Mouse (Mus musculus) urinary bladder, postnatal 14 days (tissue): ENCODE measurements at regions not wholly inside any gene's neighbourhood (a gene's known extent, or its start where the extent isn't known, plus 50 kb on each side); places are given as distances from the start of the nearest gene placed in this dataset.
A peak's percentile ranks its signal among the peaks of the same experiment; 100 is the strongest.

Source experiments
- DNase-seq: peaks from one replicate; pipeline ENCODE4 v3.0.0; 2021; ENCODE audit warnings: low spot score

DNA sequence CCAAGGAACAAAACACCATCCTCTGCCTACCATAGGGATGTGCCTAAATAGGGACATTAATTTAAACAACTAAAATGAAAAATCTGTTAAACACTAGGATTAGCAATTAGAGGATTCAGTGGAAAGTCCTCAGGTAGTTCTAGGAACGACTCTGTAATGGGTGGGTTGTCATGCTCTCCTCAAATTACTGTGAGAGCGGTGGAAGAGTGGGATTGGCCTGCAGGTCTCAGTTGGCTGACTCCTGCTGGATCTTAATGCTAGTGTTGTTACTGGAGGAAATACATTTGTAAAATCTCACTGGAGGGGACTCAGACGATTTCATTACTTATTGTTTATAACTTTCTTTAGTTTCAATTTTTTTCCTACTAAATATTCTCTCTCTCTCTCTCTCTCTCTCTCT, 525.6 kb upstream of the 4930452B06Rik start:
- no peak for DNase-seq

DNA sequence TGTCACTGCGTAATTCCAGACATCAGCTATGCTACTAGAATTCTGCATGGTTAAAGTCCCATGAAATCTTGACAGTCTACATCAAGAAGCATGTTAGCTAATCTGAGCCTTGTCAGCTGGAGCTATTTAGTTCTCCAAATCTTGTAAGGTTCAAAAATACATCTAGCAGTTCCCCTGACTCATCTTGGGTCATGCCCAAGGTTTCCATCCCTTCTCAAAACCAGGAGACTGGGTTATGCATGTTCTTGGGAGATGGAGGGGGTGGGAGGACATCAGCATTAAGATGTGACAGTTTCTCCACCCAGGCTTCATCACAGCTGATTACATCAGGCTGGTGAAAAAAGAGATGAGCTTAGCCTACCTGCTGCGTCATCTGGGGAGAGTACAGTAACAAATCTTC, 495.3 kb upstream of the 4930452B06Rik start:
- DNase-seq = no peak

DNA sequence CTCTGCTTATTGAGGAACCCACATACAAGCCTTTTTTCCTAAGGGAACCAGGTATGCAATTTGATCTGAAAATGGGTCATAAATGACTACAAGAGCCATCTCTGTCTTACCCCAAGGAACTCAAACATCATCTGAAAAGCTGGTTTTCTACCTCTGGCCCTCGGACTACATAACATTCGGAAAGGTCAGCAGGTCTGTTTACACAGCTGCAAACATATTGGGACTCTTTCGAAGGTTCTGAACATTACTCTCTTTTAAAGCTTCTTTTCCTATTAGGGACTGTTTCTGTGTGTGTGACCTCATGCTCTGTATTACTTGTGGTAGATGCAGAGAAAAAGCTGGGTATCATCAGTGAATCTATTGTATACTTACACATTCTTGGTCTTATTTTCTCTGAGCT, 491.9 kb upstream of the 4930452B06Rik start:
- no peak for DNase-seq

DNA sequence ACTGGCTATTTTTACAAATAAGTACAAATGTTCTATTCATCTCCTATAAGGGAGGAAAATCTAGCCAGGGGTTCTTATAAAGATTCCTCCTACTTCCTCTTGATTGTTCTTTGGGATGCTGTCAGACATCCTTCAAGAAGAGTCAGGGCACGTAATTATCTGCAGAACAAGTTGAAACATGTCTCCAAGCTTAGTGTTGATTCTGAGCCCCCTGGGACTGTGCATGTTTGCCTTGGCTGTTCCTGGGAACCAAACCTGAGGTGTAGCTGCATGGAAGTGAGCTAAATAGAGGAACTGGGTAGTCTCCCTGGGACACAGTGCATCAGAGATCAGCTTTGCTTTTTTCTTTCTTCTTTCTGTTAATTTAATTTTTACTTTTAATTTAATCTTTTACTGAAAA, 484.8 kb upstream of the 4930452B06Rik start:
- DNase-seq = no peak

DNA sequence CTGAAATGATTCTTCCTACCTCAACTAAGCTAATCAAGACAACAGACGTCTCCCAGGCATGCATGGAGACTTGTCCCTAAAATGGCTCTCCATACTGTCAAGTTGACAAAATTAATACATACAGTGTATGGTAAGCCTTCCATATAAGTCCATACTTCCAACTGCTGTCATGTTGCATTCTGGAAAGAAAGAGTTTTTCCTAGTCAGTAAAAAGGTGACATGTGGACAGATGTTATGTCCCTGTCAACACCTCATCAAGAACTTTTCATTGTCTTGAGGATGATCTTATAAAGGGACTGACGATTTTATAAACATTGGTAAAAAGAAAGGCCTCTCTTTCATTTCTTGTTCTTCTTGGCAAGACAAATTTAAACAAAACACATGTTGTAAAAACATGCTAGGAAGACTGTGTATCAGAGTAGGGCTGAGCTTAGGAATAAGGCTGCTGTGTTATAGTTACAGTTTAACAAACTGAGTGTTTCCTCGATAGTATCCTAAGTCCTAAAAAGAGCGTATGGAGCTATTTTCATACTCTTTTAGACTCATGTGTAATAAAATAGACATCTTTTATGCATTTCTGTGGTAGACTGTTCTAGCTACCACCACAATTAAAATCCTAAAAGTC, 480.7 kb upstream of the 4930452B06Rik start:
- DNase-seq = no peak

DNA sequence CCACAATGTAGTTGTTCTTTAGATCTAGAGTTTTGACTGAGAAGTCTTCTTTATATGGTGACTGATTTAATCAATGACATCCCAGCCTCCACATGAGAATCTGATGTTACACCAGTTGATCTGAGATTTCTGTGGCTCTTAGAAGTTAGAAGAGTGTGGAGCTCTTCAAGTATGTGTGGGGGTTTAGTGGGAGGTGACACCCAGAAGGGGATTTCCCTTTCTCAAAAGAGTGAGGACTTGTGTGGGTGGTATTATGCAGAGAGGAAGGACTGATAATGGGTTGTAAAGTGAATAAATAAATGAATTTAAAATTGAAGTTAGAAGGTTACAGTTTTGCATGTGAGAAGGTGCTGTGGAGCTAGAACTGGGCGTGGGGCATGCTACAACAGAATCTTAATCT, 439.7 kb upstream of the 4930452B06Rik start:
- no peak for DNase-seq

DNA sequence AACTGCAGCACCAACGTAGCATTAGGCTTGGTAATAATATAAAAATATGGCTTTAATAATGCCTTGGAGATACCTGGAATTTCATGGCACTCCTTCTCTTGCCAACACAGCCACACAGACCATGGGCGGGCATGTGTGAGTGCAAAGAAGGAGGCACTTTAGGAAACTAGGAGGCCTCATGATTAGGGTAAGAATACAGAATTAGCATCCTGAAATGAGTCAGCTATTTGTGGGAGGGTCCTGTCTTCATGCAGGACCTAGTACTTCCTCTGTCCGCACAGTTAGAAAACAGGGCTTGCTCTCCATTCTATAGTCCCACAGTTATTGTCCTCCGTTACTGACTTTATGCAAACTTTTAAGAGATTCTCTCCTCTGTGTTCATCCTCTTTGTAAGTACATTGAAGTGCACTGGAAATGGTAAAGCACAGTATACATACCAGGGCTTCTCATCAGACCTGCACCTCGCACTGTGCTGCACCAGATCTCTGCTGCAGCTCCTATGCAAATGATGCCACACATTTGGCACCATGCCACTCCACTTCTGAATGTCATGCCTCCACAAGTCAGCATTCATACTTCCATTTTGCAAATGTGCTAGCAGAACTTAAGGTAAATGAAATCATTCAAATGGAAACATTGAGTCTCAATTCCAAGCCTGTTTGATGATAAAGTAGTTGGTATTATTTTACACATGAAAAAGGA, 423.7 kb upstream of the 4930452B06Rik start:
- no peak for DNase-seq

DNA sequence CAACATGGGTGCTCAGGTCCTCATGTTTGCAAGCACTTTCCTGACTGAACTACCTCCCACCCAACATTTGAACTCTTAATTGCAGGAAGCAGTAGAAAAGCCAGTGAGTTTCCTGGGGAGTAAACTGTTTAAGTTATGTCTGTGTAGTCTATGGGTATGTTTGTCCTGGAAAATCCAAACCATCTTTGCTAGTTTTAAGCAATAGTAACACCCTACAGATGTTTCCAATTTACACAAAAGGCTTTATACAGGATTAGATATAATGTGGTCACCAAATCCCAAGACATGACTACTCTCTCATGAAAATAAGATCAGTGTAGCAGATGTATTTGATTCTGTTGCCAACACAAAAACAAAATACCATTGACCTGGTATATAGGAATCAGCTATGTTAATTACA, 421.1 kb upstream of the 4930452B06Rik start:
- no peak for DNase-seq

DNA sequence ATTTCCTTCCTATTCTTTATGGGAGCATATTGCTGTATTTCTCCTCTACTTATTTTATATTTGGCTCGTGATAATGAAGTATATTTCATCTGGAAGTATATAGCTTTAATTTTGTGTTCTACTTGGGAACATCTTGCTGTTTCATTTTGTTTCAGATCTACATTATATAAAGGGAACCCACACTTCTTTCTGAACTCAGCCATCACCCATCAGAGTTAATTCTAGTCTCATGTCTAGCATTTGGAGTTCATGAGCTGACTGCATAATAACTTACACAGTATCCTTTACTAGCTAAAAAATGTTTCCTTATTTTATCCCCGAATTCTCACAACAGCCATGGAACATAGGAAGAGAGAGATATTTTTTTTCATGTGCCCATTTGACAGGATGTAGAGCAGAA, 413.6 kb upstream of the 4930452B06Rik start:
- DNase-seq = no peak

DNA sequence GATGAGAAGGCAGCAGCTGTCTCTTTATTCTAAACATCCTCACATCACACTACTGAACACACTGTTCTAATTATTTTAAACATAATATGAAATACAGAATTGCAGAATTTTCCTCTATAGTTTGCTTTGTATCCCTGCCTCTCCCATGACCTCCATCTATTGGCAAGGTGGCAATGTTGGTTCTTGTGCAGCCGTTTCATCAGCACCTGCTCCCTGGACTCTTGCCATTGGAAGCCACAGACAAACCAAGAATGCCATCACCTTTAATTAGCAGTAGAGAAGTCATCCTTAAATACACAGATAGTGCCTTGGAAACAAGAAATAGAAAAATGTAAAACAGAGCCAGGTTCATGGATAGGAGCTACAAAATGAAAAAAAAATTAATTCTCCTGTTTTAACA, 413.0 kb upstream of the 4930452B06Rik start:
- DNase-seq = no peak

DNA sequence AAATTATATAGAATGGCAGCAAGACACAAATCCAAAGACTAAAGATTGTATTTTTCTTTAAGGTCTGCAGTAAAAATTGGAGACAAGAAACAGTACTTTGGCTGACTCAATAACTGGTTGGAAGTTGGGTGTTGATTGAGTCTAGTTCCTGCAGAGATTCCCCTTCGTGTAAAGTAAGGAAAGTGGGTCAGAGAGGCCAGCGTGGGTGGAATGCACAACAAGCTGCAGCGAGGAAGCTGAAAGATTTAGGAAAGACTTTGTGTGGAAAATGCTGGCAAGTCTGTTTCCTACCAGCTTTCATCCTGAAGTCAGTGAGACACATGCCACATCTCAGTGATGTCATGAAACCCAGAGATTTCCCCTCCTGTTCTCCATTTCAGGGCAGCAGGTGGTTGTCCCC, 405.1 kb upstream of the 4930452B06Rik start:
- no peak for DNase-seq

DNA sequence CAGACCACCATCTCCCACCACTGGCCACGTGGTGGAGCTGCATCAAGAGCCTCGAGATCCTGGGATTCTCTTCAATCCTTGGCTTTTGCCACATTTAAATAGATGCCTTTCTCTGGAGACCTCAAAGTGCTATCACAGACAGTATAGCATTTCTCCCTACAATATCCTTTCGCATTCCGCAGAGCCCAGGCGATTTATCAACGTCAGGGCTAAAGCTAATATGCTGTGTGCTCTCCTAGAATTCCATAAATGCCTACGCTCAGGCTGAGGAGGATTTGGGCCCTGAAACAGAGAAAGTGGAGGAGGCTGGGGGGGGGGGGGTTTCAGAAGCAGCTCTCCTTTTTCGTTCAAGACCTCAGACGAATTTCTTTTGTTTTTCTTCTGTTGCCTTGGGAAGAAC, 394.0 kb upstream of the 4930452B06Rik start:
- DNase-seq = no peak

DNA sequence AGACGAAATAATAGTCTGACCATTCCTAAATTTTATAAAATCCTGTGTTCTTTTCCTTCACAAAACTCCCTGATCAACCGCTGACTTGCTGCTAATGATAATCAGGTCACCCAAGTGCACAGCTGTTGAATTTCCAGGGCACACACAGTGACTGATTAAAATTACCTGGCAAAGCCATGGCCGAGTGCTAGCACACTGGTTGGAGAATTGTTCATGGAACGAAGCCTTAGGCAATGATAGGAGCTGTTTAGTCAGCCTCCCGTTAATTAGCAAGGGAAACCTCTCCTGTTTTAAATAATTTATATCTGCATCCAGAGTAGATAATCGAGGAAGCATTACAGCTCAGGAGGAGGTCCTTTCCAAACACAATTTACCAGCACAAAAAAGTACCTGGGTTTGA, 362.8 kb upstream of the 4930452B06Rik start:
- DNase-seq = no peak

DNA sequence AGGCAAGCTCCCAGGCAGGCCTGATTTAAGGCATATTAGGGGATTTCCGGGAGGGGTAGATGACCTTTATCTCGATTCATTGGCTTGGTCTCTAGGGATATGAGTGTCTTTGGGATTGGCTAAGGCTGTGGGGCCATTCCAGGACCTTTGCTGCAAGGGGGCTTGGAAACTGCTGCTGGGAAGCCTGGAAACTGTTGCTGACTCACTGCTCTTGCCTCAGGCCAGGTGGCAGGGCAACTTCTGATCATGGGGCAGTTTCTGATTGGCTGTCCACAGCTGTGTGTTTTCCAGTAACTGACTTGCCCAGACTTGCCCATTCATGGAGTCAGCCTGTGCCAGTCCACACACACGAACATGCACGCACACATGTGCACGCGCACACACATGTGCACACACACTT, 349.8 kb upstream of the 4930452B06Rik start:
- DNase-seq = no peak

DNA sequence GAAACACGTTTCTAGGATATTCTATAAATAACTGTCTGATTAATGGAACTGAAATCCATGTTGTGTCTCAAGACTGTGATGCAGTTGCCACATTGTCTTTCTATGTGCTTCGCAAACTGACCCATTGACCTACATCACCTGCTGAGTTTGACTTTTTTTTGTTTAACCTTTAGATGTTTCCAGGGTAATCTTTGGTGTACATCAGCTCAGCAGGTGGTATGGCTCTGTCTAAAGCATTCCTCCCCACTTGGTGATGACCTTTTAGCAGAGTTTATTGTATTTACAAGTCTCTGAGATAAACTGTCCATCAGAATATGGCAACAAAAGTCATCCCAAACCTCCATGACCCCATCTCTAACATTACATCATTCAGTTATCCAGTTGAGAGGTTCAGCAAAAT, 337.0 kb upstream of the 4930452B06Rik start:
- no peak for DNase-seq

DNA sequence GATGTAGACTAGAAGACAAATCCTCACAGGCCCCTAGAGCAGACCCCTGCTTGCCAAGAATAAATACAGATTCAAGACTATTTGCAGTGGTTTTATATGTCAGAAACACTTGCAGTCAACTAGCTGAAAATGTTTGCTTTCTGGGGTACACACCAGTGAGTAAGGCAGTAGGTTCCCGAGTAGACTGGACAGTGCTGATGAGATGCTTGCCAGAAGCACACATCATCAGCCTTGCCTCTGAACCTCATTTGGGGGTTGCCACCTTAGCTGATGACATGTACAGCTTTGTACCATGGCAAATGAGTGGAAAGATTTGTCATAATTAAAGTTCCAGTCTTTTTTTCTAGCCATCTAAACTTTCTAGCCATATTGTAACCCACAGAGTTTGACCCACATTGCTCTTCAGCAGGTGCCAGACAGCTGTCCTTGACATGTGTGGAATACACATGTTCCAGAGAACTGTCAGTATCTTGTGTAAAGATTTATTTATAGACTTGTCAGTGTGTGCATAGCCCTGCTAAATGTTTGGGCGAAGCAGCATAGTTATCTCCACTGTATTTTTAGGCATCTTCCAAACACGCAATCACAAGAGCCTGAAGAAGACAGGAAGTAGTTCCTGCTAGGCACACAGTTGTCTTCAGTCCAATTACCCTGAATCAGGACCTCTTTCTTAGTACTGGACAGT, 334.5 kb upstream of the 4930452B06Rik start:
- no peak for DNase-seq

DNA sequence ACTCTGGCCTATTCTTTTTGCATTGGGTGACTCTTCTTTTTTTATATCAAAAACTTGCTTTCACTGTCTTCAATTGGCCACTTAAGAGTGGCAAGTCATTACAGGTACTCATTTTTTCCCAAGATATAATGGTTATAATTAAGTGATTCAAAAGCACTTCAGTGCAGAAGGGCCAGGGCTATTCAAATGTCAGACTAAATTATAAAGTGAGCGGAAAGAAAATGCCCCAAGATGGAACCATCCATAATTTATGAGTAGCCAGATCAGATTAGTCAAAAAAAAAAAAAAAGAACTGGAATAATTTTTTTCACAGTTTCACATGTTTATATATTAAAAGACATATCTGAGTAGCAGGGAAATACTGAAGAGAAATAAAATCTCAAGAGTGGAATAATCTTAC, 333.8 kb upstream of the 4930452B06Rik start:
- no peak for DNase-seq

DNA sequence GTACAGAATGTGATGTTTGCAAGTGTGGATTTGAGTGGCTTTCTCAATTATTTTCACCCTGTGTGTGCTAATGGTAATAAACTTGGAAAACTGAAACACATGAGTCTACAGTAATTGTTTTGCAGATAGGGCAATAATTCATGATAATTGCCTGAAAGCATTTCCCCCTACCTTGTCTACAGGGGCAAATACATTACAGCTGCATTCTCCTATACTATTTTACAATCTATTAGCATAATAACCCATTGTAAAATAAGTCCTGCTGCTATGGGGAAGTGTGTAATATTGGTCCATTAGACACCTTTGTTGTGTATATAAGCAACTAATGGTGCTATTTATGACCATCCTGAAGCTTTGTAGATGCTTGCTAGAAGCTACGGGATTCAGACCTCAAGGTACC, 327.4 kb upstream of the 4930452B06Rik start:
- DNase-seq = no peak

DNA sequence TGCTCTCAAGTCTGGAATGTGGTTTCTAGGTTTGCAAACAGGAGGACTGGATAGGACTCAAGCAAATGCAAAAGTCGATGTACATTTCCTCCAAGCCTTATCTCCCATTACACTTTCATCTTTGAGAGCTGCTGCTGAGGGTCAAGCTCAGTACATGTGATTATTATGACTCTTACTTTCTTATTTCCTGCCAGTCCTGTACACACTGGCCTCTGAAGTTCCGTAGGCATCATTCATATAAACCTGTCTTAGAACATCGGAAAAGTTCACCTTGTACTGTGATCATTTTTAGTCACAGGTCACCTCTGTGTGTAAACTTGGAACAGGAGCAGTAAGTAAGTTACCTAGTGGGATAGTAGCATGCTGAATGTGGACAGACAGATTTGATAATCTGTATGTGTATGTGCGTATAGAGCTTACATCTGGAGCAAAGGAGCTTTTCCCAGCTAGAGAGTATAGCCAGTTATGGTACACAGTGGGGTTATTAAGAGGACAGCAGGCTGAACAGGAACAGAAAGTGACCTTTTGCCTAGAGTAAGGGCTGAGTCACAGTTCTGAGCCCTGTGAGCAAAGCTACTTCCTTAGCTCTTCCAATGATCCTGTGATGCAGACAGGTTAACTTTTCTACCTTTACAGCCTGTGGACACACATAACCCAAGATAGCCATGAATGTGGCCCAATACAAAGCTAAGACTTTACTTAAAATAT, 319.2 kb upstream of the 4930452B06Rik start:
- DNase-seq = peak; percentile 20

DNA sequence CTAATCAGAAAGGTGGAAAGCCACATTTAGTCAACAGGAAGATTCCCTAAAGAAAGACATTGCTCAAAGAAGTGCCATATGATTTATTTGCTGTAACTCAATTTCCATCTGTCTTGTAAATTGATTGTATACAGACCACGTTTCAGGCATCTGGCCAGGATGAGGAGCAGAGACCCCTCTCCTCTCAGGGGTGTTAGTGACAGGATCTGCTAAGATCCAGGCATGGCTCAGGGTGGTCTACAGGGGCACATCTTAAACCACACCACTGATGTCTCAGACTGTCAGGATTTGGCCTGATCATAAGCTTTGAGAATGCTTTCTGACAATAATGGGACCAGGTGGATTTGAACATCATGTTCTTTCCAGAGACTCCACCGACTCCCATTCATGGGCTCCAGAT, 295.5 kb upstream of the 4930452B06Rik start:
- DNase-seq = no peak

DNA sequence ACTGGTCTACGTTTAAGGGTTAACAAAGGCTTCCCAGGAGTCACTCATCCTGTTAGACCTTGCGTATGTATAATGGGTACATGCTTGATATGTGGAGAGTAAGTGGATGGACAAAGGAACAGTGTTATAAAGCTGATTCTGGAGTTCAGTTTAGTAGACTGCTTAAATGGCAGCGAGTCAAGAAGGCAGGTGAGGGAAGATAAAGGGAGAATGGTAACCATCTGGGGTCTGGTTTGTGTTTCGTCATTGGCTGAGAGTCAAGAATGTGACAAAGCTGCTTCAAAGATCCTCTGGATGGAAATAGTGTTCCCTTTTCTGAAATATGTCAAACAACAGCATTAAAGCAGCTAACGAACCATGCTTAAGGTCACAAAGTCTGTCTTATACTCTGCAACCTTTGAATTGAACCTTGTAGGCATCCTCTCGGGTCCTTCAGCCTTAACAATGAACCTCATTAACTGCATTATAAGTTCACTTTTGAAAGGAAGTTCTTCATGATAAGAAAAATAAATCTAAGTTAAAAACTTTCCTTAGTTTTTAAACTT, 286.9 kb upstream of the 4930452B06Rik start:
- DNase-seq = no peak

DNA sequence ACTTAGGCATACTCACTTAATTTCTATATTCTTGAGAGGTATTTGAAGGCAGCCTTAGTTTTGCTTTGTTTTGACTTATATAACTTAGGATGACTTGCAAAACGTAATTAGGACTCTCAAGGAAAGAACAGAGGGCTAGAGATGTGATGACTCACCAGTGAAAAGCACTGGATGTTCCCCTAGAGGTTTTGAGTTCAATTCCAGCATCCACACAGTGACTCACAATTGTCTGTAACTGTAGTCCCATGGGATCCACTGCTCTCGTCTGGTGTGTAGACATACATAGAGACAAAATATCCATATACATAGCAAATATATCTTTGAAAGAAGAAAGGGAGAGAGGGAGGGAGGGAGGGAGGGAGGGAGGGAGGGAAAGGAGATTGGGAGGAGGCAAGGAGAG, 282.7 kb upstream of the 4930452B06Rik start:
- no peak for DNase-seq
